Mouse (Mus musculus) frontal cortex, postnatal 10 days (tissue): ENCODE data around the gene Cat.

Experiments used
- DNase-seq, 2 experiments: peaks; one replicate each; pipeline ENCODE4 v3.0.0; 2022; ENCODE audit warnings: low spot score in 2 of 2, mixed read lengths in 1 of 2

Cat gene

DNA sequence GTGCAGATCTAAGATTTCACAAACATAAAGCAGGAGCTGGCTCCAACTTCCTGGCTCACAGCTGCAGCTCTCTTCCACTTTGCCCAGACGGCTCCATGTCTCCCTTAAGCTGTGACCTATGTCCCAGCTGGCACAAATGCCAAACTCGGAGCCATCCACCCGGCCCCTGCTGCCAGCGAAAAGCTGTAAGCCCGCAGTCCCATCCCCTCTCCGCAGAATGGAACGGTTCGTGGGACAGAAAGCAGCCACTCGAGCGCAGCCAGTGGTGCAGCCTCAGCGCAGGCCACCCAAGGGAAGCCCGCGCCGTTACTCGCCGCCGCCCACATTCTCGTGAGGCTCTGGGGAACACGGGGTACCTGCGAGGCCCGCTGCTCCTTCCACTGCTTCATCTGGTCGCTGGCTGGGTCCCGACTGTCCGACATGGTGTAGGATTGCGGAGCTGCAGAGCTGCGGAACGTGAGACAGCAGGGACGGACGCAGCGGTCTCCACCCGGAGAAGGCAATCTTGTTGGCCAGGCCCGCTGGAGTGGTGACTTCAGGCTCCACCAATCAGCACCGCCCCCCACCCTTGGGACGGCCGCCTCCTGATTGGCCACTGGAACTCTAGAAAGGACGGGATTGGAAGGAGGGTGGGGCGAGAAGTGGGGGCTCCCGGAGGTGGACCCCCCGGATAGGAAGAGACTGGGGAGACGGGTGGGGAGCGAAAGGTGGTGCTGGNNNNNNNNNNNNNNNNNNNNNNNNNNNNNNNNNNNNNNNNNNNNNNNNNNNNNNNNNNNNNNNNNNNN lies at the start of gene Cat:
Gene Cat, minus strand, starts transcription at position 544 of the 785 bp plus-strand sequence.
- DNase-seq = peak; percentile 95 to 96

DNA sequence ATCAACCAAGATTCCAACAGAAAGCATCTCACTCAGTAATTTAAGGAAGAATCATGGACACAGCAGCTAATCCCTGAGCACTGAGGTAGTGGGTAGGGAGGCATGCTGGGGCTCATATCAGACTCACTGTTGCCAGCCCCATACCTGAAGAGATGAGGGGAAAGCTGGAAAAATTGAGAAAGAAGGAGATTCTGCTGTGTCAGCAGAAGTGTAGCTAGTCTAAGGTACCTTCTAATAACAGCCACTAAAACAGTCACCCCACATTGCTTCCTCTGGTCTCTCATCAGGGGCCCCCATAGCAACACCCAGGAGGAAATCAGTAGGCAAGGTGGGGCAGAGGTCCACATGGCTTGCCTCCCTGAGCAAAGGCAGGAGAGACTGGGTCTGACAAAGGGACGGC lies 40.6 kb upstream of the Cat start:
- no peak for DNase-seq

DNA sequence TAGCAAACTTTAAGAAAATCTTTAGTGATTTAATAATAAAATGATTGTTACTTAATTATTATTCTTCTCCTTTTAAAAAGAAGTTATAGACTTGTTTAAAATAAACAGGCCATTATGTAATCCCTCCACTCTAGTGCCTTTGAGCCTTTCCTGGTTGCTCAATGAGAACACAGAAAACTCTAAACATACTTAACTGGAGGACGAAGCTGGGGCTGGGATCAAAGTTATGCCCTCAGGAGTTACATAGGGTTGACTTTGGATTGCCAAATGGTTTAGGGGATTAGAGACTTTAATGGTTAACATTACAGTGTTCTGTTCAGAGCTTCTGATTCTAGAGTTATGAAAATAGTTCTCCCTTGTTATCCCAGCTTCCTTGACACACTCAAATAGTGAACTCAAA lies 31.5 kb upstream of the Cat start:
- DNase-seq = no peak

DNA sequence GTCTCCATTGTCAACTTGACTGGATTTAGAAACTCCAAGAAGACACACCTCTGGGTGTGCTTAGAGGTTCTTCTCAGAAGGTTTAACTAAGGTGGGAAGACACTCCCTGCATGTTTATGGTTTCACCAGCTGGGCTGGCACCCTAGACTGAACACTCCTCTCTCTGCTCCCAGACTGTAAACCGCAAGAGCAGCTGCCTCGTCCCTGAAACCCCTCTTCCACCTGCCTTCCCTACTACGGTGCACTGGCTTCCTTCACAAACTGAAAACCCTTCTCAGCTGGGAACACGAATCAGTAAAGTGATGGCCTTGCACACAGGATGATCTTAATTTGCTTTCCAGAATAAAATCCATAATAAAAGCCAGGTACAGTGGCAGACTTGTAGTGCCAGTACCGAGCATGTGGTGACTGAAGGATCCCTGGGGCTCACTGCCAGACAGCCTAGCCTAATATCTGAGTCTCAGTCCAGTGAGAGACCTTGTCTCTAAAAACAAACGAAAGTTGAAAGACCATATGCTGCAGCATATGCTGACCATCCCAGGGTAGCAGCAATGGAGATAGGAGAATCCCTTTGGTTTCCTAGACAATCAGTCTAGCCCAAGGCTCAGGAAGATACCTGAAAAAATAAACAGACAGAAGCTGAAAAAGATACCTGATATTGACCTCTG lies 30.7 kb upstream of the Cat start:
- DNase-seq = no peak

DNA sequence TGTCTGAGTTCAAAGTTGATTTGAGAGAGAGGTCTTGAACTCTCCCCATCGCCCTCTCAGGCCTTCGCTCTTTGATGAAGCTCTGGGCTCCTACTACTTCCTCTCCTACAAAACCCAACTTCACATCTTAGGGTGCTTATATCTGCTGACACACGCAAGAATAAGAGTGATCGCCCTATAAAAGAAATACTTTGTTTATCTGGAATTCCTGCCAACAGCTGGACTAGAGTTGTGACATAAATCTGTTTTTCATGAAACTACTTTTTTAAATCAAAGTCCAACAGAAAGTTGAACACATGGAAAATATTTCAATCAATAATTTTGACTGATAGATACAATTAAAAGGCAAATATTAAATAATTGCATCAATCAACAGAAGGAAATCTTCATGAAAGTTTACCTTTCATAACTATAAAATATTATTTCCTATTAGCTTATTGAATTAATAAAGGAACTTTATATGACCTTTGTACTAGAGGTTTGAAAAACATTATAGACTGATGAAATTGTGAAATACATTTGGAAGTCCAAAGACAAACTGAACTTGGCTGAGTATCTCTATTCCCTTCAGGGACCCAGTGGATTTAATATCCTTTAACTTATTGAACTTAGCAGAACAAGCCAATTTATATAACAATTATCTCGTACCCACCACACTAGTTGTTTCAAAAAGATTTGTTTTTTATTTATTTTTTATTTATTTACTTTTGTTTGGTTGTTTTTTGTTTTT lies 27.3 kb upstream of the Cat start:
- DNase-seq = no peak

DNA sequence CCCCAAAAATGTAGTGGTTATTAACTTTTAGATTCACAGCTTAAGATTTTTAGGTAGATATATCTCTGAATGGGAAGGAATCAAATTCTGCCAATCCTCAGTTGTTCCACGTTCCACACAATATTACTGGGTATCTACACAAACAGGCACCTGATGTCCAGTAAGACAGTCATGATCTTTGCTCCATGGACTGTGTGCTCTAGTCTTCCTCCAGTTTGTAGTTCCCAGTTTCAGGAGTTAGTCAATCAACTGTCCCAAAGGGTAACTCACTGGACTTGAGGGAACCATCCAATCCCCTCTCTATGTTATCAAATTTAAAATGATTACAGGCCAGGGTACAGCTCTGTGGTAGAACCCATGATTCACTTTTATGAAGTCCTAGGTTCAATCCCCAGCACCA lies 26.7 kb upstream of the Cat start:
- DNase-seq = no peak

DNA sequence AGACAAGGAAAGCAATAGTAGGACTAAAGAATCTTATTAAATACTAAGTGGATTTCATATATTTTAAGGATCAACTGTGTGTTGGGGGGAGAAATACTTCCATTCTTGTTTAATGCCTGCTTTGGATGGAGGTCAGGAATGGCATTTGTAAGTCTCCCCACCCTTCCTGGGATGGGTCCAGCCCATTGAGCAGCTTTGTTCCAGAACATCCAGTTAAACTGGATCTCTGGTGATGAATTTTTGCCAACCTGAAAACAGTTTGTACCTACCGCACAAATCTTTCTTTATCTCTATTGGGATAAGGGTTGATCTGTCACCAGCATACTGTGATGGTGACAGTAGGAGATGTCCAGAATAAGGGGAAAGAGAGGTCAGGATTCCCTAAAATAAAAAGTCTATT lies 26.1 kb upstream of the Cat start:
- no peak for DNase-seq

DNA sequence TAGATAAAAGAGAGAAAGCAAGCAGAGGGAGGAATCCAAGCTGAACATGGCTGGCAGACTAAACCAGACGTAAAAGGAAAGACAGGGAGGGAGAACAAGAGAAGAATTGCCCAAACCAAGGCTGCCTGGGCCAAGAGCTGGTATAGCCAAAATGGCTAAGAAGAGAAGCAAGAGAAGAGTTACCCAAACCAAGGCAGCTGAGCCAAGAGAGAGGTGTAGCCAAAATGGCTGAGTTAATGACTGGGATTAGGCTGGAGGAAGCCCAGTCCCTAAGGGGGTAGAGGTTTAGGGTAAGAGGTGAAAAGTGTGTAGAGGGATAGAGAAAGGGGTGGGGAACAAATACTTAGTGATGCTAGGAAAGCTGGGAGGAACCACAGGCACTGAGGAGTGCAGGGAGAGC lies 22.7 kb upstream of the Cat start:
- no peak for DNase-seq

DNA sequence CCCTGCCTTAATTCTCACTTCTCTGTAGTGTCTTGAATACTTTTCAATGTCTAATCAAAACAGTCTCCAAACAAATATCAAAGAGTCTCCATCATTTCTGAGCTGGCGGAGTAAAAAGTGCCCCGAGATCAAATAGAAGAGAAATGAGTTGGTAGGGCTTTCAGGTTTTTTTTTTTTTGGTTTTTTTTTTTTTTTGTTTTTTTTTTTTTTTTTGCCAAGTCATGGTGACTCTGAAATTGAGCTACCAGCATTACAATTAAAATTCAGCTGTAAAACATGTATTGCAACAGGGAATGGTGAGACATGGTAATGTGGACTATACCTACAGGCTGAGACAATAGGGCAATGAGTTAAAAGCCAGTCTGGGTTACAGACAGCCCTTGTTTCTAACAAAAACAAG lies 21.0 kb upstream of the Cat start:
- no peak for DNase-seq

DNA sequence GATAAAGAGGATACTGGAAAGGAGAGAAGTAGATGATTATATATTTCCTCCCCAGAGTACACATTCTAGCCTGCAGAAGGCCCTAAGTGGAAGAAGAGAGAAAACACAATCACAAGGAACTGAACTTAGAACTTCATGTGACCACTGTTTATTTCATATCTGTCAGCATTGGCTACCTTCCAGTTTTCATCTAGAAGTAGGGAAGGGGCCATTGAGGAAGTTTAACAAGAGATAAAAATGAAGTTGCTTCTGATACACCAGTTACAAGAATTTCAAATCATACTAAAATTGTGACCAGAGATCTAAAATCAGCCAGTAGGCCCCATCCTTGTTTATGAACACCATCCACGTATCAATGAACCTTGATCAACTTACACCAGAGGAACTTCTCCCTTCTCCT lies 19.5 kb upstream of the Cat start:
- DNase-seq = no peak

DNA sequence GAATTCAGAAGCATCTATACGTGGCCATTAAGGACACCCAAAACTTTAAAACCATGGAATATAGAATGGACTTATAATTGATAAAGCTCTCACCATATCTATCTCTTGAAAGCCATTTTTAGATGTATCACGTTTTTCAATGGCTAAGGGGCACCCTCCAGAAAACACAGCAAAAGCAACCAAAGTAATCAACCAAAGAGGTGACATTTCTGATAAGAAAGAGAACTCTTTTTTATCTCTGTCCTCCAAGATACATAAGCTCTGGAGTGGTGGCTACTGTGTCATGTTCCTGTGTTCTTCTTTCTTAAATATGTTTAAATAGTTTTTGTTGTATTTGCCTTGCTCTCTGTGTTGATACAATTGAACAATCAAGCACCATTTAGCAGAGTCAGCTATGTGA lies 15.8 kb upstream of the Cat start:
- DNase-seq = no peak

DNA sequence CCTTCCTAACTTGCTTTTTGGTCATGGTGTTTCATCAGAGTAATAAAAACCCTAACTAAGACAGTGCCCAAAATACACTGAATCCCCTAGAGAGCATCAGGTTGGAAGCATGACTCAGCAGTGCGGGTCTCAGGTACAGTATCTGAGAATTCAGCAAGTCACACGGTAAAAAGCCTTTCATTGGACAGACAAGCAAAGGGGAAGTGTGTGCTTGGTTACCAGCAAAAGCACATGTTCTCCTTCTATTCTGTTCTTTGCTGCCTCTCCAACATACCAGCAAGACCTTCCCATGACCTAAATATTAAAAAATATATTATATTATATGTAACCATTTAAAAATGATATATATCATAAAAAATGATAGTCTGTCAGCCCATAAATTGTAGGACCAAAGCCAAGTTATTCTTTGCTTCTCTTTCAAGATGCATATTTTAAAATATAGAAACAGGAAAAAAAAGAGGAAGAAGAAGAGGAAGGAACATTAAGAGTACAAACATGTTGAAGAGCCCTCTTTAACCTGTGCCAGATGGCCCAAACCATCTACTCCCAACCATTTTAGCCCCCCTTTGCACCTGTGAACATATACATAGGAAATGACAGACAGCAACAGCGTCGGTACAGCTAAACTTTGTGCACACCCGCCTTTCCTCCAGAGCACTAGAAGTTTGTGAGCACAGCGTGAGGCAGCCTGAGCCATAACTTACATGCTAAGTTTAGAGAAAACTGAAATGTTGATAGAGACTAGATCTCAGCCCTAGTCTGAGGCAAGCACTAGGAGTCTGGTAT lies 10.9 kb upstream of the Cat start:
- DNase-seq = no peak

DNA sequence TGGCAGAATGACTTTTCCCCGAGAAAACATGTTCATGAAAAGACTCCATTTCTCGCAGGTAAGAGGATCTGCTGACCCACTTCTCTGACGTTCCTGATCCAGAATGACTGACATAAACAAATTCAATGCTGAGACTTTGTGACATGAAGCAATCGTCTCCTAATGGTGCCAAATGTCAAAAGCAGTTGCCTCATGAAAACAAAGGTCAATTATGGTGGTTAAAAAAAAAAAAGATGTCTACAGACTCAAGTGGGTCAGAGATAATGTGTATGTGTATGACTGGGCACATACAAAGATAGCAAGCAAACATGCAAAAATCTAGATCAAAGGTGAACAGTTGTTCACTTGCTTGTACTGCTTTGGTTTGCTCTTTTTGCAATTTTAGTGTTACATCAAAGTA lies 8.9 kb upstream of the Cat start:
- DNase-seq = no peak

DNA sequence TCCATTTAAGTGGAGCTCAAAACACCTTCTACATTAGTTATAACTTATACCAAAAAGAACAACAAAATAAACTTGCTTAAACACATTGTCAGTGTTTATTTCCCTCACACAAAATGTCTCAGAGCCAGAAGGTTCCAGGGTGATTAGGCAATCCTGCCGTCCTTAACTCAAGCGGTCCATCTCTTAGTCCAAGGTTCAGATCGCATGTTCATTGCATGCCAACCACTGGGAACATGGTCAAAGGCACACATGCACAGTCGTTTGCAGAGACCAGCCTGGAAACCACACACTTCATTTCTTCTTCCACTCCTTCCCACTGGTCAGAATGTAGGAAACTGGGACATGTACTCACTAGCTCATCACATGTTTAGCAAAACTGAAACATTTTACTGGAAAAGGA lies 7.6 kb upstream of the Cat start:
- no peak for DNase-seq

DNA sequence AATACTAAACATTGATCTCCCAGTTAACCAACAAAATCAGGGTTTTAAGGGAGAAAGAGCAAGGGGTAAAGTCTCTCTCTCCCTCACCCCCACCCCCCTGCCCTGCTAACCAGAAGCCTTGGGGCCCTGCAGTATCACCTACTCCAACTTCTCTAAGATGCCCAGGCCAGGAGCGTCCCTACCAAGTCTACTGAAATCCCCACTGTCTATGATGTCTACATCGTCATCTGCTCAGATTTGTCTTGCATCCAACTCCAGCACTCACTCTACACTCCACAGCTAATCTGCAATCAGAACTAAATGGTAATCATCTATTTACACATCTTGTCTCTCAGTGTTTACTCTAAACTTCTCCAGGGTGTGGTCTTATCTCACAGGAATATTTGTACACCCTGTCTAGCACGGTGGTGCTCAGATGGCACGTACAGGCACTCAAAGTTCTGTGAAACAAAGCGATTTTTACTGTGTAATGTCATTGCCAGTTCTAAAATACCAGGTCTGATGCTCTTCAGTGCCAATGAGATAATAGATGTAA lies 907 bp downstream of the Cat start:
- DNase-seq = no peak

DNA sequence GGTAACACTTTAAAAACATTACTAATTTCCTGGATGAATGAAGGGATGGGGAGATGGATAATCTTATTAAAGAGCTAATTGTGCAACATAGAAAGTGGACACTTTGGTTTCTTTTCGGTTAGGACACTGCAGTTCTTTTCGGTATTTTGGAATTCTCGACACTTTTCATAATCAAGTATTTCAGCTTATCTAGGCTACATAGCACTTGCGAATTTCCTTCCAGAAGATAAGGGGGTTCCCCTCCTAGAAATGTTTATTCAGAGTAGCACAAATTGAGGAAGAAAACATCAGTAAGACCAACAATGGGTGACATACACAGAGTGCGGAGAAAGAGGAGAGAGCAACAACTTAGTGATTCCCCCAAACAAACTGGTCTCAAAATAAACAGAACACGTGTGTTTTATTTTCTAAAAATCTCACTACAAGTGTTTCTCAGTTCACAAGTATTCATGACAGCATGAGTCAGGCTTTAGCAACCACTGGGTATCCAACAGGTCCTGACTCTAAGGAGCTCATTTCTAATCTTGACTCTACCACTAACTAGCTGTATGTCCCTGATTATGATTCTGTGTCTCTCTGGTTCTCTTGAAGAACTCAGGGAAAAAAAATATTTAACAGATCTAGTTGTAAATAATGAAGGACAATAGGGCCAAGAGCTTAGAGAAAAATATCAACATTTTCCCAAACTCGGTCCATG lies 1.5 kb downstream of the Cat start:
- DNase-seq = no peak

DNA sequence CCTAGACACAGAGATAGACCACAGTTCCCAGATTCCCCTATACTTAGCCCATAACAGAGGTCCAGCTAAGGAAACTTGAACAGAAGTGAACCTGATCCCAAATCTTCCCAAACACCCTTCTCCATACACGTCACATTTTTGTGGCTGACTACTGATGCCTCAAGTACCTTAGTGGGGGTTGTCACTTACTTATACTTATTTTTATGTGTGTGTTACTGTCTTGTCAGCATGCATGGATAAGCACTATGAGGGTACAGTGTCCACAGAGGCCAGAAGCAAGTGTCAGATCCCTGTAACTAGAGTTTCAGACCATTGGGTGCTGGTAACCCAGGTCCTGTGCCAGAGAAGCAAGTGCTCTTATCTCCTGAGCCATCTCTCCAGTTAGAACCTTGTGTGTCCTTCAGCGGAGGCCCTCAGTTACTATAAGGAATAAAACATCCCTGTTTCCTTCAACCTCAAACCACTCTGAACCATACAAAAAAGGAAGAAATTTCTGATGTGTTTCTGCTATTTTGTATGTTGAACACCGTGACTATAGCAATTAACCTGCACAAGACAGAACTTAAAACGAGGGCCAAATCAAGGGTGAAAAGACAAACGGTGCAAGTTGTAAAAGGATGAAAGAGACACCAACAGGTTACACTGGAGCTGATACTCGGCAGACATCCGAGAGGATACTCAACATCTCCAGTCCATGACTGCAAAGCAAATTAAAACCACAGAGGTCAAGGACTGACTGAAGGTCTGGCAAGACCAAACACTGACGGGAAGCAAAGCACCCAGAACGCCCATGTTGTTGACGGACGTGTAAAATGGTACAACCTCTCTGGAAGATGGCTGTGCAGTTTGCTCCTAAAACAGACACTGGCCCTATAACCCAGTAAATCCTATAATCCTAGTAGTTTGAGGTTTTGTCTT lies 3.4 kb downstream of the Cat start:
- DNase-seq = no peak

DNA sequence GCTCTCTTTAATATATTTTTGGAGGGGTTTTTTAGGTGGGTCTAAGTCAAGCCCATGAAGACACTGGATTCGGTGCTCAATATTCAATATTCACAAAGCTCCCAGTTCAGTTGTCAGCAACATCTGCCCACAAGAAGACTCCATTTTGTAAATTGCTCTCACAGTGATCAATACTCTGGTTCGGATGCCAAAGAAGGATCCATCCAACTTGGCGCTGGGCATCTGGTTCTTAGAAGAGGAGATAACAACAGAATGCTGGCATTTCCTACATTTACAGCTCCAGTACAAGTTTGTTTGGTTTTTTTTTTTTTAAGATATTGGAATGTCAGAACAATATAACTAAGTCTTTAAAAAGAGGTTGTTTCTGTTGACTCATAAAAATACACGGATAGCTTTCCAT lies 4.1 kb downstream of the Cat start:
- DNase-seq = no peak

DNA sequence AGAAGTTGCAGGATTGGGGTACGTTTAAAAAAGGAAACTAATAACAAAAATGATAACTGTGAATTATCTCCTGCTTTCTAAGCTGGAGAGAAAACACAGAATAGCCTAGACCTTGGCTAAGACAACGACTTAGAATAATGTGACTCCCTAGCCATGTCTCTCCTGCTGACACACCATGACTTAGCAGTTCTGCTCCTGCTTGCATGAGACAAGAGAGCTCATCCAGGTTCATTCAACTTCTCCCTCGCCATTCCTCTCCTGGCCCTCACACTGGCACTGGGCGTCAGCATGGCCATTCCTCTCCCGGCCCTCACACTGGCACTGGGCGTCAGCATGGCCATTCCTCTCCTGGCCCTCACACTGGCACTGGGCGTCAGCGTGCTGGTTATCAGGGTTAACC lies 4.7 kb downstream of the Cat start:
- no peak for DNase-seq

DNA sequence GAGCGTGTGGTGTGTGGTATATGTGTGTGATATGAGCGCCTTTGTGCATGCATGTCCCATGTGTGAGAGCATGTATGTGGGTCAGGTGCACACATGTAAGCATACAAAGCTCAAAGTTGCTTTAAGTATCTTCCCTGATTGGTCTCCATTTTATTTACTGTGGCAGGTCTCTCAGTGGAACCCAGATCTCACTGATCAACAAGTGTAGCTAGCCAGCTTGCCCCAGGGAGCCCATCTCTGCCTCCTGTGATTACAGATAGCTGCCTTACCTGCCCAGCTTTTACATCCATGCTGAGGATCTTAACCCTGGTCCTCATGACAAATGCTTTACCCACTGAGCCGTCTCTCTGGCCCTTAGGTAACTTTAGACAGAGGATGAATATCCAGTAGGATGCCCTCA lies 6.6 kb downstream of the Cat start:
- no peak for DNase-seq
